Mouse (Mus musculus) layer of hippocampus, adult 9-10 months (tissue): ENCODE results near the gene Faf2.

Source experiments
- DNase-seq: peaks from one replicate; pipeline ENCODE4 v3.0.0; 2022; ENCODE audit warnings: low spot score

Gene Faf2

DNA sequence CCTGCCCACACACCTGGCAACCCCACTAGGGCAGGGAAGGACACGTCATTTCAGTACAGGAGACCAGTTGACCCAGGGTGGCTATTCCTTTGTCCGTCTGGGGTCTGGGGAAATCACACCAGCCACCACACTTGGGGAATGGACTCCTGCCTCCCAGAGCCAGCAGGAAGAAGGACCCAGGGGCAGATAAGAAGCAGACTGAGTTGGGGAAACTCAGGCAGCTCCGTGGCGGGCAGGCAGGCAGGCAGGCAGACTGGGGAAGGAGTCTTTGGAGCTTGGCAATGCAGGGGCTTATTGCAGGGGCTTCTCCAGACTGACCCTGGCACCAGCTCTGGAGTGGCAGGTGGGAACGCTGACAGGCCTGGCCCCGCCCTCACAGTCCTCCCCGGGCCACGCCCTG lies 59.7 kb downstream of the Faf2 start:
- no peak for DNase-seq

DNA sequence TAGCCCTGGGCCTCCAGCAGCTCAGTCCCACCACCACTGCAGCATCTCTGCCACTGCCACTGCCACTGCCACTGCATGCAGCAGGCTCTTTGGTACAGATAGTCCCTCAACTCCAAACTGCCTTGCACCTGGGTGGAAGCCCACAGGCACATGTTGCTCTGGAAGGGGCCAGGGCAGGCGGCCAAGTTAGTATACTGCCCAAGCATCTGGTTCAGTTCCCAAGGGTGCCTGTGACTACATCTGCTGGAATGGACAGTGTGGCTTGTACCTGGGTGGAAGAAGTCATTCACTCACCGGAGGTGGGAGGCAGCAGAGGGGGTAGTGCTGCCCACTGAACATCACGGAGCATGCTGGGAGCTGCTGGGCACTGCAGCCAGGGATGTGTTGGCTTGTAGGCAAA lies 61.7 kb downstream of the Faf2 start:
- DNase-seq = no peak

DNA sequence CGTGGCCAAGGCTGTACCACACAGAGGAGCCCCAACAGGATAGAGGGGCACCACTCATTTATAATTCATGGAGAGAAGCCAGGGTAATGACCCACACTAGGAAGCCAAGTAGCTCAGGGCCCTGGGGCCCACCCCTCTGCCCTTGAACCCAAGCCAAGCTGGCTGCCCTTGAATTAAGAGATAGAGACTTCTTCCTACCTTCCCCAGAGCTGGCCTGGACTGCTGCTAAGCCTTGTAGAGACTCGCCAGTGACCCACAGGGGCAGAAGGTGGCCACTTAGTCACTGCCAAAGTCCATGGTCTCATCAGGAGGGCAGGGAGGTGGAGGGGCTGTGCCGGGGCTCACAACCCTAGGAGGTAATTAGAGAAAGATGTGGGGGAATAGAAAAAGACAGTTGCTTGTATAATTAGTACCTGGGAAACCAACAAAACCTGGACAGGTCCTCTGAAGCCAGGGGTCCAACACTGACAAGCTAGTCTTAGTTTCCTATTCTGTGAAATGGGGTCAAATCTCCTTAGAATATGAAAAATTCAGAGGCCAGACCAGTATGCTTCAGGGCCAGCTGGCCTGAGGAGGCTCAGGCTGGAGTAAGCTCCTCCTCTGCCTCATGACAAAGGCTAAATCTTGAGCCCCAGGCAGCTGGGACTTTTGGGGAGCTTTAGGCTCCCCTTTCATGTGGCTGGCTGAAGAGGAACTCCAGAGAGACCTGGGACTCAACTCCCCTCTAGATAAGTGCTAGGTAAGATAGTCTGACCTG lies 62.7 kb downstream of the Faf2 start:
- DNase-seq = no peak

DNA sequence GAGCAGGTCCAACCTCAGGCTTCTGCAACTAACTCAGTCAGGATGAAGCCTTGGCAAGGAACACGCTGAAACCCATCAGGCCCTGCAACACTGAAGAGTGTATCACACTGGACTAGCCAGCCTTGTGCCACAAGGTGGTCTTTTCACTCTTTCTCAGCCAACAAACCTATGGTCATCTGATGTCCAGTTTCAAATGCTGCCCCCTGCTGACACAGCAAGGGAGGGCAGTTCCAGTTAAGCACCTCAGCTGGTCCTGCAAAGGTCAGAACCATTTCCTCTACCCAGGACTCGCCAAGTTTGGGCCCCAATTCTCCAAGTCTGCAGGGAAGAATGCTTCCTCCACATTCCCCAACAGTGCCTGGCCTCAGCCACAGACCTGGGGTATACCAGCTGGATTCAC lies 63.6 kb downstream of the Faf2 start:
- no peak for DNase-seq

DNA sequence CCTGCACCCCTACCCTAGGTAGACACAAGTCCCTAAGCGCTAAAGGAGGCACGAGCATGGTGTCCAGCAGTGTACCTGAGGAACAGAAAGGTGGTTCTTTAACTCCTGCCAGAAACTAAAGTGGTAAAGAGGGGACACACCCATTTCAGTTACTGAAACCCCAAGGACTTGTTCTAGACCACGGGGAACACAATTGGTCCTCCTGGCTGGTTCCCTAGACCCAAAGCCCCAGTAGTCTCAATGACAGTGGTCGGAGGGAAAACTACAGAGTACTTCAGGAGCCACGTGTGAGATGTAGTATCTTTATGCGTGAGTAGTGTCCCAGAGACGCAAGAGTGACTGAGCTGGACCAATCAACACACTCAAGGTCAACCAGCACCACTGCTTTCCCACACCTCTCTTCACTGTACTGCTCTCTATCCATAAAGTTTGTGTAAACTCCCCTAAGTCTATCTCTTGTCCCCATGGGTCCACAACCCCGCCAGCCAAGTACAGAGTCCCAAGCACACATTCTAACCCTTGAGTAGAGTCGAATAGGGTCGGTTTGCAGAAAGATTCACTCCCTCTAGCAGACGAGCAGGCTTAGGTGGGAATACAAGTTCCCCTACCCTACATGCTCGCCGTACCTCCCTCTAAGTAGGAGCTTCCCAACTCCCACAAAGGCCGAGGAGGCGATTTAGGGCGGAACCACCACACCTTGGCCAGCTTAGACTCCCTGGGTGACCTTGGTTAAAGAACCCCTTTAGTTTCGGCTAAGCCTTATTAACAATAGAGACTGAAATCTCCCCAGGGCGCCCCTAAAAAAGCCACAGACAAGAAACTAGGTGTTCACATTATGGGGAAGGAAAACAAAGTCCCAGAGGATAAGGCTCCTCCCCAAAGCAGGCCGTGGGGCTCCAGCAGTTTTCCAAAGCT lies 64.8 kb downstream of the Faf2 start:
- no peak for DNase-seq

DNA sequence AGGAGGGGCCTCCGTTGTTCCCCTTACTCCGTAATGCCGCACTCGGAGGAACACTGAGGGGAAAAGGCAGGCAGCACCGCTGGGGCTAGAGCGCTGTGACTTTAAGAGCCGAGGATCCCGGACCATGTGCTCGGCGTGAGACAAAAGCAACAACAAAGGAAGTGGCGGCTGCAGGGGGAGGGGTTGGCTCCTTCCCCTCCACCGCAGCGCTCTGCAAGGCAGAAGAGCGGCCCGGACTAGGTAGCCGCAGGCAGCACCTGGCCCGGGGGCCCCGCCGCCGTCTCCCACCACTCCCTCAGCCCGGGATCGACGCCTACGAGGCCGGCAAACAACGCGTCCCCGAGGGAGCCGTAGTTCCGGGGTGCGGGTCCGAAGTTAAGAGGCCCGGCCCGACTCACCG lies 65.5 kb downstream of the Faf2 start:
- DNase-seq = no peak

DNA sequence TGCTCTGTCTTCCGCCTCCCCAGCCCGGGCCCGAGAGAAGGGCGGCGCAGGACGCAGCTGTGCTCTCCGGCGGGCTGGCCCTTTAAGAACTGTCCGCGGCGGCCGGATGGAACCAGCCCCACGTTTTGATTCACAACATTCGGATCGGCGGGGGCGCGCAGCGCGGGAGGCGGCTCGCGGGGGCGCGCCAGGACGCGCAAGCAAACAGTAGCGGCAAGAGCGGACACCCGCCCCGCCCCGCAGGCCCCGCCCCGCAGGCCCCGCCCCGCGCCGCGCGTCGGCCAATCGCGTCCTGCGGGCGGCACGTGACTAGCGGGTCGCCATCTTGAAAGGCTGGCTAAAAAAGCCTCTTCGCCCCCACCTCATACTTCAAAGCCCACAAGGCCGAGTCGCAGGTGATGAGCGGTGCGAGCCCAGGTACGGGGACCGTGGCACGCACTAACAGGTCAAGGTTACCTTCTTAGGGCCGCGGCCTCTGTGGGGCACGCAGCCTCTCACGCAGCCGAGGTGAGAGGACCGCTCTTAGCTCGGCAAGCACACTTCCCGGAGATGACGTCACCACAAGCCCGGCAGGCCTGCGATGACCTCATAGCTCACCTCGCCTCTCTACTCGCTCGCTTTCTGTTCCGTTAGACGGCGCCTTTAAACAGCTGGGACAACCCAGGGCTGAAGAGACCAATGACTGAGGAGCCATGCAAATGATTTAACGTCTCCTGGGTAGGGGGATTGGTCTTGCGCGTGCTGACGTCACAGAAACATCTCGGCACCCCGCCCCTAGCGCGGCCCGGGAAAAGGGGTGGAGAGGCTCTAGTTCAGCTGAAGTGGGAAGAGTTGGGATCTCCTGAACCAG lies 66.2 kb downstream of the Faf2 start:
- DNase-seq = peak; percentile 95

DNA sequence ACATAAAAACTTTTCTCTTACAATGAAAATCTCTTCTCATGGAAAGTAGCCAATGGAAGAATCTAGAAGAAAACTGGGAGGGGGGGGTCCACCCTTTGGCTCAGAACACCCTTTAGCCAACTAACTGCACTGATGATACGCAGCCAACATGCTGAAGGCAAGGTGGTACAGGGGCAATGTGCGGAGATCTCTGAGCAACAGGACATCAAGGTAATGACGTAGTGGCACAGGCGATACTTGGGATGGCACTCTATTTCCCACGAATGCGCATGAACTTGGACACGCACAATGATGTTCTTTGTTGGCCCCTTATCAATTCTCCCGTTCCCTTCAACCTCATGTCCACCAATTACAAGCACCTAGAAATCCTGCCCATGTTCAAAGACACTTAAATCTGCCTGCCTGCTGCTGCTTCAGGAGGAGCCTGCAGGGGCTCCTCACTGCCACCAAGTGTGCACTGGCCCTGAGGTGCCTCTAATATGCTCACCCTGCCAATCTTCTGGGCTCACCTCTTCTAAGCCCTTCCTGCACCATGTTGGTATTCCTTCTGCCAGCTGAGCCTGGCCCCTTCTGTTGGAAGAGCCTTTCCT lies 68.7 kb downstream of the Faf2 start:
- DNase-seq = no peak

DNA sequence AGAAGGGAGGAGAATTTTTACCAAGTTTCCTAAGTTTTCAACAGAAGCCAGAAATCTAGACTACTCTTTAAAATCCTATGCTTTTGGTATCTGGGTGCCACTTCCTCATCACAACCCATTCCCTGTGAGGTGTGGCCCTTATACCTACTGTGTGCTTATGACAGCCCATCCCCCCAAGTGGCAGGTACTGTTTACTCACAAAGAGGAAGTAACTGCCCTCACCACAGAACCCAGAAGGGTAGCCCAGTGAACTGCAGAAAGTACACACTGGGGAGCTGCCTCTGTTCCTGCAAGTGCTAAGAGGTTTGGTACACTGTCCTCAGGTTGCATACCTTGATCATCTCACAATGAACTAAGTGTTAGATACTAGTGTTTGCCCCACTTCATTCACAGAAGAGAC lies 70.2 kb downstream of the Faf2 start:
- DNase-seq = no peak

DNA sequence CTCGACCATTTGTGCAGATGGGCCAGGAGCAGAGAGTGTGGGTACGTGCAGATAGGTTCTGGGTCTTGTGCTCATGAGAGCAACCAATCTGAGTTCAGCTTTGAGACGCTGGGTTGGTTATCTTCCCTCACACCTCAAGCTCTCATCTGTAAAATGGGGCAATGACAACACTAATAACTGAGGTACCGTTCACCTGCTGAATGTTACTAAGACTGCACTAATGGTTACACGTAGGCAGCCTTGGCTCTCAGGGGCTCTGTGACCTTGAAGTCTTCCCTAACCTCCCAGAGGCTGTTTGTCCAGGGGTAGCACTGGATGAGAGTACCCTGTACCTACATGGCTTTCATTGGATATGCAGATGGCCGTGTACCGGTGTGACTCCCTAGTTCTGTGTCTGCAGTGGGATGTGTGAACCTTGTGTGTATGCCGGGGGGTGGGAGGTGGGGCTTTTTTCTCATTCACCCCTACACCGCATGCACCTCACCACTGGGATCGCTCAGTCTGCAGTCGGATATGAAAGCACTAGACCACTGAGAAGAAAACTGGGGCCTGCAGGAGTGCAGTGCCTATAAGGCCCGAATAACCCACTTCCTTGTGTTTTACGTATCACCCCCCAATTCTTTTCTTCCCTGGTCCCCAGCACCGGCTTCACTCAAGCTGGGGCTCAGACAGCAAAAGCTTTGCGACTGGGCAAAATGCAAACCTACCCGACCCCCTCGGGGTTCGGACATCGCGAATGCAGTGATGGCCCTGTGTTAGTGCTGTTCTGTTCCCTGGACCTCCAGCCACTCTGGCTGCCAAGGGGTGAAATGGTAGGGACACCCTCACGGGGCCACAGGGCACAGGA lies 71.3 kb downstream of the Faf2 start:
- no peak for DNase-seq

DNA sequence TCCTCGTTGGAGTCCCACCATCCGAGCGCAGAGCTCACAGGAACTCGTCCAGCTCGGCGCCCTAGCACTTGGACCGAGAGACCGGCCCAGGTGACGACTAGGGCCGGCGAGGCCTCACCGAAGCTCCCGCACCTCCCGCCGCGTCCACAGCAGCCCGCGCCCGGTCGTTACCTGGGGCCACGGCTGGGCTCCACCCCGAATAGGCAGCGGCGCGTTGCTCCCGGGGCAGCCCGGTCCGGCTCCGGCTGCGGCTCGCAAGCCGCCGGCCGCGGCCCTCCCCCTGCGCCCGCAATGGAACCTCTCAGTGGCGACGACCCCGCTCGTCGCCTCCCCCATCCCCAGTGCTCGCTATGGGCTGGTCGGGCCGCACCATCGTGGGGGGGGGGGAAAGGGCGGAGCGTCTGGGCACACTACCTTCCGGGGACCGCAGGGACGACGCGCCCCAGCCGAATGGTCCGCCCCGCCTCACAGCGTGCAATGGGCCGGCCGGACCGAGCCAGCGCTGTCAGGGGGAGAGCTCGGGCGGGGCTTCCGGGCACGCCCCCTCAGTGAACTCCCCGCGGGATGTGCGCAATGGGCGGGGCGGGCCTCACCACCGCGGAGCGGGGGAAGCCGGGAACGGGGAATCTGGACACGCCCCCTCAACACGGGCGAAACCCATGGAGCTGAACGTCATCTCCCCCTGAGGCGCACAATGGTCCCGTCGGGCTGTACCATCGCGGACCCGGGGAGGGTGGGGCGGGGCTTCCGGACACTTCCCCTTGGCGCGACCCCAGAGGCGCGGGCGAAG lies 72.2 kb downstream of the Faf2 start, which contains the start of gene Rnf44:
Rnf44 (minus strand) TSS at position 350 of the 790 bp plus-strand sequence.
- peak; percentile 95 for DNase-seq

DNA sequence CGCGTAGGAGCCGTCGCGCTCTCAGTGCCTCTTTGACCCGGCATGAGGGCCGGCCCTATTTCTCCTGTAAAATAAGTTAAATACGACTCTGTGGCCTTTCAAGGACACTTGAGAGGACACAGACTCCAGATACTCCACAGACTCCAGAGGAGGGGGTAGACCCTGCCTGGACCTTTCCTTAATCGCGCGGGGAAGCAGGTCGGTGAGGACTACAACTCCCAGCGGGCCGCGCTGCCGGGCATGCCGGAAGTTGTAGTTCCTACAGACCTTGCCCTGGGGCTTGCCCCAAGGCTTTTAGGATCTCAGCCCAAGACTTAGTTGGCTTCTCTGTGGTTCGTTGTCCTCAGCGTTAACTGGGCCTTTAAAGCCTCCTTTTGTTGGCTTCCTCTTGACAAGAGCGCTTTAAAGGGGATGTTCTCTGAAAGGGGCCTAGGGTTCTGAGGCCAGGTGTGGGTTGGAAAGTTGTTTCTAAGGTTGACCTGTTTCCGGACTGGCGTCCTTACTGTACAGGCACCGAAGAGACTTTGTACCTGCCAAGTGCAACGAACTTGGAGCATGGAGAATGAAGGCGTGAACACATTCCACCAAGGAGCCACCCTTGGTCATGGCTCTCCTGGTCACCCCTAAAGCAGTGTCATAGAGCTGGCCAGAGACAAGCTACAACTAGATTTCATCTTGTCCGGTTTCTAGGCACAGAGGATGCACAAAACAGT lies 72.9 kb downstream of the Faf2 start:
- DNase-seq = peak; percentile 85

DNA sequence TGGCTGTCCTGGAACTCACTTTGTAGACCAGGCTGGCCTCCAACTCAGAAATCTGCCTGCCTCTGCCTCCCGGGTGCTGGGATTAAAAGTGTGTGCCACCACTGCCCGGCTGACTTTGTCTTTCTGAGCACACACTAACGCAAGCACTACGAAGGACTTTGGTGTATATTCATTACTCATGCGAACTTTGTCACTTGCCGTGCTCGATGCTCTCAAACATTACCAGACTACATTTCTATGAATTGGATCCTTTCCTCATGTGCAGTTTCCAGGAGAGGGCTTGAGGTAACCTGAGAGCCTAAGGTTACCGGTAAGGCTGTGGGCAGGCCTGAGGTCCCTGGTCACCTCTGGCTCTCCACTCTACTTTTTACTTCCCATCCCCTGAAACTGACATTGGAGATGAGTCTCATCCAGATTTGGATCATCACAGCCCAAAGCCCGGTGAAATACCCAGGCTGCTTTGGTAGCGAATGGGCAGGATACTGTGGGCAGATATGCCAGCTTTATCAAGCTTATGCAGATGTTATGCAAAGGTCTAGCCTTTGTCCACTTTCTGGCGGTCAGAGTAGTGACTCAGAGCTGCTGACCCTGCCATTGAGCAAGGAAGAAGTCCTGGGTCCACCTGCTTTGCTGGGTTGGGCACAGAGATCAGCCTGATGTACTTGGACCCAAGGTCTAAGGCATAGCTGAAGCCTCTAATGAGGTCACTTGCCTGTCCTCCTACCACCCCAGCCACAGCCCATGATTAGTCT lies 74.1 kb downstream of the Faf2 start:
- DNase-seq = no peak

DNA sequence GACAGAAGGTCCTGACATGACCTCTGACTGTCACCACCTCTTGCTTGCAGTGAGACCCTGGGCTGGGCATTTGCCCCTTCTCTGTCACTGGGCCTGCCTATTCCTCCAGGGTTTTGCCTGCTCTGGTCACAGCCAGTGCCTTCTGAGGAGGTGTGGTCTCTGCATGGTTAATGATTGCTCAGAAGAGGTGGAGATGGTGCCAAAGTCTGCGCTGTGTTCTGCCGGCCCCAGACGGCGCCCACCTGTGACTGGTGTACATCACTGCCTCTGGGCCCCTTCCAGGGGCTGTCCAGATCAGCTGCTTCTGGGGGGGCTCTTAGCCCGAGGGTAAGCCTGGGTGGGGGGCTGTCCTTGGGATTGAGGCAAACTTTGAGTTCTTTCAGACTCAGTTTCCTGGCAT lies 79.7 kb downstream of the Faf2 start, which contains the start of gene Cdhr2:
Cdhr2 (plus strand) TSS at position 219 of the 400 bp plus-strand sequence.
- DNase-seq = no peak

DNA sequence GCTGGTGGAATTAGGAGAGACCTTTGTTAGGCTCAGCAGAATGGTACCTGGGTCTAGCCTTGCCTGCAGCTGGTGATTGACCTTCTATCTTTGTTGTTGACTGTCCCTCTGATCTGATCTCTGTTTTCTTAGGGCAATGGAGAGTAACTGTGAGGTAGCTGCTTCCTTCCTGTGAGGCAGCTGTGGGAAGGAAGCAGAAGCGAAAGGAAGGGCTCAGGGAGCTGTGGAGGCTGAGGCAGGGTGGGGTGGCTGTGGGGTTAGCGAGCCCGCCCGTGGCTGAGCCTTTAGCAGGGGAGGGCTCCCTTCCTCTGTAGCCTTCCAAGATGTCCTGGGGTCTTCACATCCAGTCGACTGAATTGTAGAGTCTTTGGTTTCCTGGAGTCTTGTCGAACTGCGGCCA lies 80.9 kb downstream of the Faf2 start:
- DNase-seq = no peak

DNA sequence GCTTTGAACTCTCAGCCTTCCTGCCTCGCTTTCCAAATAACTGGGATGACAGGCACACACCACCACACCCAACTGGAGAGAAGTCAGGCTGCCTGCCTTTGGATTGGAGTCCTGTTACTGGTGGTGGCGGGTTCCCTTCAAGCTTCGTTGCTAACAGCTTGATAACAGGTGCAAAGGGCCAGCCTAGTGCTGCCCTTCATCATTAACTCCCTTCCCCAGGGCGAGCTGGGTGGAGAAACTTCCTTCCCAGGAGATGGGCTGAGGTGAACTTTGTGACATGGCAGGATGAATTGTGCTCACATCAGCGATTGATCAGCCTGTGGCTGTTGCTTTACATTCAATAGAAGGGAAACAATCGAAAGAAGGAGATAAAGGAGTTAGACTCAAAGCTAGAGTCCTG lies 83.3 kb downstream of the Faf2 start:
- DNase-seq = no peak

DNA sequence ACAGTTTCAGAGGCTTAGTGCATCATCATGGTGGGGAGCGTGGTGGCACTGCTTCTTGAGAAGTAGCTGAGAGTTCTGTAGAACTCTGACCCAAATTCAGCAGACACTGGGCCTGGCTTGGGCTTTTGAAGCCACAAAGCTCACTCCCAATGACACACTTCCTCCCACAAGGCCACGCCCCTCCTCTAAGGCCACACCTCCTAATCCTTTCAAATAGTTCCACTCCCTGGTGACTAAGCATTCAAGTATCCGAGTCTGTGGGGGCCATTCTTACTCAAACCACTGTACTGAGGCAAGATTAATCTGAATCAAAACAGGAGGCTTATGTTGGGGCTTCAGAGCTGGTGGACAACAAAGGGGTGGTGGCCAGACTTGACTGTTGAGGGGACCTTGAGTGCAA lies 89.3 kb downstream of the Faf2 start:
- DNase-seq = no peak
